Mouse (Mus musculus) regulatory T cell (primary cell): ENCODE results near the gene Clcc1.

Source experiments
- in situ Hi-C: fragments of 300-600 bp; cut with MboI, MseI; formaldehyde crosslinking; loops from one replicate; pipeline ENCODE4 v1.15.1; 2025; ENCODE audit warnings: high pct_unique_total_duplicates

Clcc1 gene

DNA sequence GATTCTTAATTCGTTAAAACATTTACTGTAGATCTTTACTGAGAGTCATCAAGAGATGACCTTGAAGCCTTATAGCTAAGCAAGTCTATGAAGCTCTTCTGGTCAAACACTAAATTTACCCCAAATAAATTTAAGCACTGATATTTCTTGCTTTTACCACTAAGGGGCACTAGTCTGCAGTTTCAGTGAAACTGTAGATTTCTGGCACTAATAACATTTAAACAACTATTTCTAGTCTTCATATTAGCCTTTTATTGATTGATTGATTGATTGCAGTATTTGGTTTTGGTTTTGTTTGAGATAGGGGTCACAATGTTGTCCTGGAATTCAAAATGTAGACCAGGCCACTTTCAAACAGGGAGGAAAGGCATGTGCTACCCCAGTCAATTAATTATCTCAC, 47.5 kb downstream of the Clcc1 start:
- in situ Hi-C loops: no loop called here

DNA sequence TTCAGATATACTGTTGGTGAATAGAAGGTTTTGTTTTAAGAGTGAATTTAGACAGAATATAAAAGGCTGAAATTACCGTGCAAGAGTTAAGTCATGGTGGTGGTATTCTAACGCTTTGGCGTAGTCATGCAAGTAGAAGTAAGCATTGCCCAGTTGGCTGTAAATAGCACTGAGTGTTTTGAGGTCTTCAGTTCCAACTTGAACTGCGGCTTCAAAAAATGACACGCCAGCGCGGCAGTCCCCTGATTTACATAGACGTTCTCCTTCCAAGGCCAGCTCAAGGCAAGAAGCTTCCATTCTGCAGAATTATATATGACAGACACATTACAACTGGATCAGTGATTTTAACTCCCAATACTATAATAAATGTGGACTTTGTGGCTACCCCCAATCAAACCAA, 49.1 kb downstream of the Clcc1 start:
- in situ Hi-C loops: no loop called here

DNA sequence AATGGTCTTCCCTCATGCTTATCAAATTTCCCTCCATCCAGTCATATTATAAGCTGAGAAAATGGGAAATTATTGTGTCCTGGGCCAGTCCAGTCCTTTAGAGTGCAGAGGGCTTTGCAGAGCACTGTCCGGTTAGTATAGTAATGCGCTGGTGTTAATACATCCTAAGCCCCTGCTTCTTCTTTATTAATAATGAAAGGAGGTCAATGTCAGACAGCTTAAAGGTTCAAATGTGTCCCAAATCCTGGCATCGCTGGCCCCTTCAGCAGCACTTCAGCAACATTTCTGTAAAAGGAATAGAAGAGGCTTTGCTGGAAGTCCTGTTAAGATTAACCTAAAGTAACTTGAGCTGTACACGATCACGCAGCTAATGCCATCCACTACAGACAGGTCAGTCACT, 57.6 kb downstream of the Clcc1 start:
- in situ Hi-C loops: no loop called here

DNA sequence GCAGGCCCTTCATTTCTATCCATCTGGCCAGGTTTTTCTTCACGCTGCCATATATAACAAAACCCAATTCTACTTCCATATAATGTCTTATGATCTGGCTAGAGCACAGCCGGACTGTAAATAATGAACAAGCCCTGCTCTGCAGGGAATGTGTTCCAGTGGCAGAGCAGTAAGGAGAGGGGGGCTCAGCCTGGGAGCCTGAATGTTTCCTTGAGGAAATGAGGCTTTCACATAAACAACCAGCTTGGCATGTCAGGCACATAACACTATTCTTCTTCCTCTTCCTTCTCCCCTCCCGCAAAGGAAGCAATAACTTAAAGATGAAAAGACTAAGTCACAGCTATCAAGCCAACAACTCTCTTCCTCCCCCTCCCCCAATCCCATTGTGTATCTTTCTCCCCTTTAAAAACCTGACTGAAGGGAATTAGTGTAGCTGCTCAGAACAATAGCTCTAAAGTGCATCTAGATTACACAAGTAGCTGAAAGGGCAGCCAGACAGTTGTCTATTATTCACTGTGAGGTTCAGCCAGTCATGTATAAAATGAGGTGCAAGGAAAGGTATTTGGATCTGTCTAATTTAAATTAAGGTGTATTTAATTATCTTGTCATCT, 59.5 kb downstream of the Clcc1 start:
- in situ Hi-C loops: no loop called here

DNA sequence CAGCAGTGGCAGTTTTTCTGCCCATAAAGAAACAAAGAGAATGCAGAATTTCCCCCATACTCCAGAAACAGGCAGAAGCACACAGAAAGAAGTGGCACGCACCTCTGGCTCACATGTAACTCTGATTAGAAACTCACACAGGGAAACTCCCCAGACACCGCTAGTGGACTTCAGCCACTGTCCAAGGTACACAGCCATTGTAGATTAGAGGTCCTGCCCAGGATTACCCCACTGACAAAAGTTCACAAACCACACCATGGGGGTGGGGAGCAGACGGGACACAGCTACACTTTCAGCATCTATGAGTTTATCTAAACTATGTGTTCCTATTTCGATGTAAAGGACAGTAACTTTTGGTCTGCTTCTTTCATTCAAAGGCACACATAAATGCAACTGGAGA, 61.1 kb downstream of the Clcc1 start:
- in situ Hi-C loops: no loop called here

DNA sequence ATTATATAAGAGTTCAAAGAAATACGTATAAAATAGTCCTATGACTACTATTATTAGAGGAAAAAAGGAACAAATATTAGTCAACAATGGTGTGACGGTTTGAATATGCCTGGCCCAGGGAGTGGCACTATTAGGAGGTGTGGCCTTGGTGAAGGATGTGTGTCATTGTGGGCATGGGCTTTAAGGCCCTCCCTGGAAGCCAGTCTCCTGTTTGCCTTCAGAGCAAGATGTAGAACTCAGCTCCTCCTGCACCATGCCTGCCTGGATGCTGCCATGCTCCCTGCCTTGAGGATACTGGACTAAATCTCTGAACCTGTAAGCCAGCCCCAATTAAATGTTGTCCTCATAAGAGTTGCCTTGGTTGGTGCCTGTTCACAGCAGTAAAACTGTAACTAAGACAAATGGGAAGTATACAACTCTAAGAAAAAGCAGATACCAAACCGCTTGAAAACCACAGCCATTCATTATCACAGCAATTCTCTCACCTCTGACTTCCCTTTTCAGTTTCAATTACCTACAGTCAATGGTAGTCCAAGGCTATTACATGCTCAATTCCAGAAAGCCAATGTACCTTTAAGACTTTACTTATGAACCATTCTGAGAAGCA, 64.3 kb downstream of the Clcc1 start:
- in situ Hi-C loops: no loop called here

DNA sequence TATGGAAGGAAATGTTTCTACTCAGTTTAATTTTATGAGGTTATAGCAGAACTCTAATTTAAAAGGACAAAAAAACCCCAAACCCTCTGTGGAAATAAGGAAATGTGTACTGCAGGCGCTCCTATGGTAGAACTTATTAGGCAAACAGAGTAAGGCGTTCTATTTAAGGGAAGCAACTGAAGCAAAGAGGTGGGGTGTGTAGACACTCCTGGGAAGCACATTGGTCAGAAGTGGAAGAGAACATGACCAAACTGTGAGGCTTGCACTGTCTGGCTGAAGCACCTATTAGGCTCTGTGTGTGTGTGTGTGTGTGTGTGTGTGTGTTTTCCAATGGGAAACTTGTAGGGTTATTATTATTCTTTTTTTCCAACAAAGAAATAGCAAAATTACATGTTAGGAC, 65.6 kb downstream of the Clcc1 start:
- in situ Hi-C loops: no loop called here

DNA sequence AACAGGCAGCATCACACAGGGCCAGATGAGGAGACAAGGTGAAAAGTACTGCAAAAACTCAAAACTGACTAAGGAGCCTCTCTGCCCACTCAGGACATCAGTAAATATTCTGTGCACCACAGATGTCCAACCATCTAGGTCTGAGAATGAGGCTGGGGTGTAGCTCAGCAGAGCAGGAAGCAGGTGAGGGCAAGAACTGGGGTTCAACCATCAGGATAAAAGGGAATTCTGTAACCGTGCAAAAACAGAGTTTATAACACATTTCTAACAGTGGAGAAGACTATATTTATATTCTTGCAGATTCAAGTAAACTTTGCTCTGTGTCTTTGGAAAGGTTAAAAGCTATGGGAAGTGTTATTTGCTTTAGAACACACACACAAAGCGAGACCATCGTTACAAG, 66.0 kb downstream of the Clcc1 start:
- in situ Hi-C loops: no loop called here

DNA sequence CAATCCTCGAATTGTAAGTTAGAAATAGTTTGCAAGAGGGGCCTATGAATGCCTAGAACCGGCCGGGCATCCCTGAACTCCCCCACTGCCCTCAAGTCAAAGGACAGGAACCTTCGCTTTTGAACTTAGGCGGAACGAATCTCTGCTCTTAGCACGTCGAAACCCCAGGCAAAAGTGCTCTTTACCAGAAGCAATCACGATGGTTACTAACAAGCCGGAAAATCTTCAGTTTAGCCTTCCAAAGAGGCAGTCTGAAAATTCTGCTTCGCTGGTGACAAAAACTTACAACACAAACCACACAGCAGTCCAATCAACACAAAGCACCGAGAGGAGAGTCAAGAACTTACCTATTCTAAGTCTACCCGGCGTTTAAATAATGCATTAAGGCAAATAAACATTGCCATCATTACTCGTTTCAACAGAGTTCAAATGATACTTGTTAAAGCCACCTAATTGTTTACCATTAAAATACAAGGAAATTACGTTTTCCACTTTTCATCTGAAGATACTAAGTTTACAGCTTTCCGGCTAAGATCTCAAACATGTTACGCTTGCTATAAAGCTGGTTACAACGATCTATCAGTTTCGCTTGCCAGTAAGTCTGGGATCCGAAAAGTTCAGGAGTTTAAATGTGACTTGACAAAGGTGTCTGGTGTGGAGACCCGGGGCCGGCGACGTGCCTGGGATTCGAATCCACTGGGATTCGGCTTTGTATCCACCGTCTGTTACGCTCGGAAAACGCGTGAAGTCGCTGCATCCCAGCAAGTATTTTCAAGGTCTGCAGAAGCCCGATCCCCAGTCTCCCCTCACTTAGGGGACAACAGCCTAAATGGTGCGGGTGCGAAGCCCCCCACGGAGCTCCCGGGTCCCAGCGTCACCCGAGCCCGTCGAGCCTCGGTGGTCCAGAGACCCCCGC, 67.6 kb downstream of the Clcc1 start:
- in situ Hi-C loops: no loop called here

DNA sequence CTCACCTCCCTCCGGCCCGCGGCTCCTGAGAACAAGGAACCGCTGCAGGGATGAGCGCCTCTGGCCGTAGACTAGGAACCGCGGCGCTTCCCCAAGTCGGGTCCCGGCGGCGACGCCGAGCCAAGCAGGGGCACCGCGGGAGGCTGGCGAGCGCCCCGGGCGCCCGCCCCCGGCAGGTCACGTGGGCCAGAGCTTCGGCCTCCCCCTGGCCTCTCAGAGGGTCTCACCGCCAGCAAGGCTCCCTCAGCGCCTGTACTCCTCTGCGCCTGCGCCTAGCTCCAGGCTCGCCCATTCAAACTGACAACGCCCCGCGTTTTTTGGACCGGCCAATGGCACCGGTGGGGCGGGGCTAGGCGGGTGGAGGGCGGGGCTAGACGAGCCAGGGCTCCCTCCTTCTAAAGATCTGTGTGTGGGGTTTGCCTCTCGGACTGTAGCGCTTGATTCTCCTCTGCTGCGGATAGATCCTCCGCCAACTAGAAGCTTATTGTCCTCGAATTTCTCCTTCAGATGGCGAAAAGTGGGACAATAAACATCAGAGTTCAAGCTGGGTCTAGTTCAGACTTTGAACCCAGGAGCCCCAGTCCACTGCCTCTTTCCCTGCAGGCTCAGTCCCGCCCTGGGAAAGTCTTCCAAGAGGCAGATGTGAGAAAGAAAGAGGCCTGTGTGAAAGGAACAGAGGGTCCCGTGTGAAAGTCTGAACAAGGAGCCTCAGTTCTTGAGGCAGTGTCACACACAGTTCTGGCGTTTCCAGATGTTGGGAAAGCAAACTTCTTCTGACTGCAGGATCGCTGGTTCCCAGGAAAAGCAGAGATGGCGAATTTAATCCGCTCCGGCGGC, 68.5 kb downstream of the Clcc1 start, which contains the start of gene Gpsm2:
Gene Gpsm2, minus strand, starts transcription at position 274 of the 837 bp plus-strand sequence.
- in situ Hi-C loops: no loop called here

DNA sequence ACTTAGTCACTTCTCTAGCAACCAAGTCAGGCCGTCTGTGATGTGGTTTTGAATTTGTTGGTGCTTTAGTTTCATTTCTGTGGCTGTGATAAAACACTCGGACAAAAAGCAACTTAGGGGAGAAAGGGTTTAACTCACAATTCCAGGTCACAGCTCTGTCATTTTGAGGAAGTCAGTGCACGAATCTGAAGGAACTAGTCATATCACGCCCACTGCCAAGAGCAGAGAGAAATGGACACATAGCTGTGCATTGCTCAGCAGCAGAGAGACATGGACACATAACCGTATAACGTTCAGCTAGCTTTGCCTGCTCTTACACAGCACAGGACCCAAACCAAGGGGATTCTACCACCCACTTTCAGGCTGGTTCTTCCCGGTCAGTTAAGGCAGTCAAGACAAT, 72.7 kb downstream of the Clcc1 start:
- in situ Hi-C loops: no loop called here

DNA sequence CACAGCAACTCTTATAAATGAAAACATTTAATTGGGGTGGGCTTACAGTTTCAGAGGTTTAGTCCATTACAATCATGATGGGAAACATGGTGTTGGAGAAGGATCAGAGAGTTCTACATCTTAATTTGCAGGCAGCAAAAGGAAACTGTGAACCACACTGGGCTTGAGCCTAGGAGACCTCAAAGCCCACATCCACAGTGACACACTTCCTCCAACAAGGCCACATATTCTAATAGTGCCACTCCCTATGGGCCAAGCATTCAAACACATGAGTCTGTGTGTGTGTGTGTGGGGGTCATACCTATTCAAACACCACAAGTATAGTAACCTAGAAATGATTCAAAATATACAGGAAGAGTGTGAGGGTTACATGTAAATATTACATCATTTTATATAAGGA, 73.6 kb downstream of the Clcc1 start:
- in situ Hi-C loops: no loop called here

DNA sequence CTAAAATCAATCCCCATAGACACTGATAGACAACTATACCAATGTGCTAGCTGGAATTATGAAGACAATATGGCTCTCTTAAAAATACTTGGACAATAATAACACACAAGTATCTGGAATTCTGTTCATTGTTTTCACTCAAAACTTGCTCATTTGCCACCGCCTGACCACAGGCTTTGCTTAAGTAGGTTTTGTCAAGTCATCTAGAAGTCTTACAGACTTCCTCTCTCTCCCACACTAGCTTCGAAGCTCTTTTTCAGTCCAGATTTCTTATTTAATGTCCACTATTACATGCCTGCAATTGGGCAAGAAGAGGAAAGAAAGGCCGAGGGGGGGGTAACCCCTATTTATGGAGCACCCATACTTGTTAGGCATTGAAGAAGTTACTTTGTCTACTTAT, 74.1 kb downstream of the Clcc1 start:
- in situ Hi-C loops: no loop called here
